Mouse (Mus musculus) cerebral cortex, adult 2 months (tissue): ENCODE results near the gene Btbd35f21.

Experiments
- WGBS: fragments of 180-500 bp; shearing (Covaris S2); methylation state at CpG from one replicate; pipeline ENCODE4 v1.1.7; 2018; 5-methylcytosine and 5-hydroxymethylcytosine counted together

The Btbd35f21 gene

DNA sequence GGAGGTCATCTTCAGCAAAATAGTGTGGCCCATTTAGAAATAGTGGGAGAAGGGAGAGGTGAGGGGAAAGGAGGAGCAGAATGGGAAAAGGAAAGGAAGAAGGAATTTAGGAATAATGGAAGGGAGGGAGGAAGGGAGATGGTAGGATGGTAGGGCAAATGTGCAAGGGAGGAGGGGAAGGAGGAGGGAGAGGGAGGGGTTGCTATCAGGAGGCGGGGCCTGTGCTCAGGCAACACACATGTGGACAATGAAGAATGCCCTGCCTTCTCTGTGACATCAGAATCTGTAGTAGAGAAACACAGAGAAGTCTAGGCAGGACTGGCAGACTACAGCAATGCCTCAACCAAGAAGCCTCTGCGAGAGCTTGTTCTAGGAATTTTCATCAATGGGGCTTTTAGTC lies at the start of gene Btbd35f21:
Btbd35f21 (plus strand) TSS at position 301 of the 400 bp plus-strand sequence.
- WGBS, result no CpG with 5 or more reads among the region's 2 CpGs
